Mouse (Mus musculus) 3134 (cell line): Measurements from ENCODE around the gene Mapkbp1.

Experiments
- DNase-seq: peaks from one replicate; pipeline ENCODE4 v3.0.0-alpha.2; 2011; ENCODE audit warnings: low spot score; ENCODE audit not compliant: insufficient read length; ENCODE audit errors: extremely low read depth

Mapkbp1 gene

DNA sequence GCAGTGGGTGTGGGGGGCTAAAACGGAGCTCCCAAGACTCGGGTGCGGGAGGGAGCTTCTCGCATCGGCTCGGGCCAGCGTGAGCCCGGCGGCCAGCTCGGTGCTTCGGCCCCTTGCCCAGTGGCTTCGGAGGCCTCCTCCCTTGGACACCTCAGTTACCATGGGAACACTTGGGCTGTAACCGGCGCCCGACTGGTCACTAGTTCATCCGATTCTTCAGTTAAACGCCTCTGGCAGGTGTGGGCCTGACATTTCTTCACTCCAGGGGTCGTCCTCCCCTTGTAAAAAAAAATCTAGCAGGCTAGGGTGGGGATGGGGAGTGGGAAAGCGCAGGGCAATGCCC, at the start of gene Mapkbp1:
Mapkbp1 (plus strand) TSS at position 163 of the 343 bp plus-strand sequence.
- DNase-seq: no peak

DNA sequence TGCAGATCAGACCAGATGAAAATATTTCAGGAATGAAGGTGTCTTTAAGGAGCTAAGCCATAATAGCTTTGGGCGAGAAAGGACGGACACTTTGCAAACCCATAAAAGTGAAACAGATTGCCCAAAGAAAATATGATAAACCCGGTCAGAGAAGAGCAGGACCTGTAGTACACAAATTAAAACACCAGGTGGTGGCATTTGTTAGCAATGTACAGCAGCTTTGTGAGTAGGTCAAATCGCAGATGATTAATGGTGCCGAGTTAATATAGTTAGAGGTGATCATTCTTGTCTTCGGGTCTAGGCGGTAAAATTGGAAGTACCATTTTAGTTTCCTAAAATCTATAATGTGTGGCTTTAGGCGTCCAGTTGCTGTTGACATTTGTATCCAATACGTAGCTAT, 1.9 kb upstream of the Mapkbp1 start:
- DNase-seq: peak; percentile 11

DNA sequence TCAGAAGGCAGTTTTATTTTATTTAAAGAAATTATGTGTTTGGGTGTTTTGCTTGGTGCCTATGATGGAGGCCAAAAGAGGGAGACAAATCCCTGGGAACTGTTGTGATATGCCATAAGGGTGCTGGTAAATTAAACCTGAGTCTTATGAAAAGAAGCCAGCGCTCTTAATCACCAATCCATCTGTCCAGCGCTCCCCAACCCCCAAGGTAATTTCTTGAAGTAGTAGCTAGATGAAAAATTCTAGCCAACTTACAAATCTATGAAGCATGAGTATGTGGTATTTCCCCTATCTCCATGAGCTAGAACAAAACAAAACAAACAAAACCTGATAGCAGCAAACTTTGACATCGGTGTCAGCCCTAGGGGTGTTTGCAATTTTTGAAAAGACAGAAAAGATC, 1.2 kb upstream of the Mapkbp1 start:
- no peak for DNase-seq

DNA sequence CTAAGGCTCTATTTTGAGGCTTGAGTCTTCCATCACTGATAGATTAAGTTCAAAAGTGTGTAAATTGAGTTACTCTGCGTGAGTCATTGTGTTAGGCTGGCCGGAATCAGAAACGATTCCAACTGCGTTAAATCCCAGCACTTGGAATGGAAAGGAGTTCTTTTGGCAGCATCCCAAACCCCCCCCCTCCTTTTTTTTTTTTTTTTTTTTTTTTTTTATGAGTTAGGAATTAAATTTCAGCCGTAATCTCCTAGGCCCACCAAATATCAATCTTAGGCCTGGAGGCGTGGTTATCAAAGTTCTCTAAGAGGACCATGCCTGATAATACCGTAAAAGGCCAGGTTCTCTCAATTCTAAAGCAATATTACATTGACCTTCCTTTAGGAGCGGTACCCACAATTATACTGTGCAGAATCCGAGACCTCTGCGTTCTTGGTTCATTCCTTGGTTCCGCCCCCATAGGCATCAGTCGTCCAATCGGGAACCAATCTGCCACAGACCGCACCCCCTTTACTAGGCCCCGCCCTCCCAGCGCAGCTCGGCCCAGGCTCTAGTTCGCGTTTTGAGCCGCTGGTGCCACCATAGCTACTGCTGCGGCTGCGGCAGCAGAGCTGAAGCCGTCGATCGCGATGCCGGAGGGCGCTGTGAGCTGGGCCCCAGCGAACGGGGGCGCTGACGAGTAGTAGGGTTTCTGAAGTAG, 512 bp upstream of the Mapkbp1 start:
- DNase-seq: peak; percentile 96

DNA sequence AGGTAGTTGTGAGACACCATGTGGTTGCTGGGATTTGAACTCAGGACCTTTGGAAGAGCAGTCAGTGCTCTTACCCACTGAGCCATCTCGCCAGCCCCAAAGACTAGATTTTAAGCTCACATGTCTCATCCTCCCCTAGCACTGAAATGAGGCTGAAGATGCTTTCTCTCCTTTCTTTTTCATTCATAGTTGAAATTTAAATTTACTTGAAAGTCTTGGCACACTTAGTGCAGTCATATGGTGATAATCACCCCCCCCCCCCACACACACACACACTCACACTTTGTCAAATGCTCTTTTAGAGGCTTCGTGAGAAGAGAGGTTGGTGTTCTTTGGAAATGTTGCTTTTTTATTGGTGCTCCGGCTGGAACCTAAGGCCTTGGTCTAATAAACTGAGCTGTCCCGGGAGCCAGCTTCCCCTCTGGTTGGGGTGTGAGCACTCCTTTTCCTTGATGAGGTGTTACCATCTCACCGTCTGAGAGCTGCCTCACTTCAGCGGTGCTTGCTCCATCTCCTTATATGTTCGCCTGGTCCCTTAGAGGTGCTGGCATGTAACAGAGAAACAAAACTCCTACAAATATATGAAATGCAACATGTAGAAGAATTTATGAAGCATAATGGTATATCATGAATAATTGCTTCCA, 8.0 kb downstream of the Mapkbp1 start:
- DNase-seq: no peak

DNA sequence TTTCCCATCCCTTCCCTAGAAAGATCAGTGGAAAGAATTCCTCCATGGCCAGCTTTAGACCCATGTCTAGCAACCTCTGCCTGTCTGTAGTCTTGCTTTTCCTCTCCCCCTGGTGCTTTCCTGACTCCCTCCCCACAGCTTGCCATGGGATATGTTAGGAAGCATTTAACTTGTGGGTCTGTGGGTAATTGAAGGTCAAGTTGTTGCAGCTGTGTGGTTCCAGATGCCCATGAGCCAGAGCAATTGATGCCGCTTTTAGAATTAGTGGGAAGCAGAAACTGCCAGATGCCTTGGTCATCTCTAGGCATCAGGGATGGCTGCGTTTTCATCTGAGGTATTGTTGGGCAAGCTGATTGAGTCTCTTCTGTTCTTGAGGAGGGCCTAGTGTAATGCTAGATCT, 9.1 kb downstream of the Mapkbp1 start:
- no peak for DNase-seq

DNA sequence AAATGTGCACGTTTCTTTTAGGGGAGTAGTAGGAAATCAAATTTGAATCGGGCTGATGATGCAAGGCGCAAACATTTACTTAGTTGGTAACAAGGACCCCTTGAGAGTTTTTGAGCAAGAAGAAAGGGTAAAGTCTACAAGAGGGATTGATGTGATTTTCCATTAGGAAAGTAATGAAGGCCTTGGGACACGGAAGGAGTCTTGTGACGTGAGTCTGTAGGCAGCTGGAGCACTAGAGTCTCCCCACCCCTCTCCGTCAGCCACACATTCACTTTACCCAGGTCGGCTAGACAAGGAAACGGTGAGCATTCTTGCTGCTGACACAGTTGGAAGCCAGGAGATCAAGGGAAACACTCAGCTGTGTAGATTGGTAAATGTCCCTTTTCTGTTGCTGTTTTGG, 13.4 kb downstream of the Mapkbp1 start:
- DNase-seq: no peak

DNA sequence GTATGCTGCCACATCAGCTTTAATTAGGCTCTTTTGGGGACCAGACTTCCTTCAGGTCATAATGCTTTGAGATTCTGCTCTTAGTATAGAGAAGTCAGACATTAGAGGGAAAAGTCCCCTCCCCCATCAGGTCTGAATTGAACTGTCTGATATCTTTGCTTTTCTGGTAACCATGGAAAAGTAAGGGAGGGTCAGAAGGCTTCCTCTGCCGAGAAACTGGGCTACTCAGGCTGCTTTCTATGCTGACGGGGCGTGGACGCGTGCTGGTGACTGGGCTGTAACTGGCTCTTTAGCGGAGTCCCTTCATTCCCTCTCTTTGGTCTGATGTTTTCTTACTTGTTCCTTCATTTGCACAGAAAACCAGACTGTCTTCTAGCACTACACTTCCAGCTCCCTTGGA, 13.9 kb downstream of the Mapkbp1 start:
- no peak for DNase-seq

DNA sequence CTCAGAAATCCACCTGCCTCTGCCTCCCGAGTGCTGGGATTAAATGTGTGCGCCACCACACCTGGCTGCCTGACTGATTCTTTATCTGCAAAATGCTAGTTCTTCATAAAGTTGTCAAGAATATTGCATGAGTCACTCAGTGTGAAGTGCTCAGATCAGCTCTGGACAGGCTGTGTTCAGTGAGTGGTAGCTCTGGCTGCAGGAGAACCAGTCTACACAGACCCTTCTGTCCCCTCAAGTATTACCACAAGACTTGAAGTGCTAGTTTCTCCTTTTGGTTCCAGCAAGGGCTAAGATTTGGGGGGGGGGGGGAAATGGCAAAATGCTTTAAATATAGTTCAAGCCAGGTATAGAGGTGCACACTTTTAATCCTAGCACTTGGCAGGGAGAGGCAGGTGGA, 14.9 kb downstream of the Mapkbp1 start:
- DNase-seq: no peak

DNA sequence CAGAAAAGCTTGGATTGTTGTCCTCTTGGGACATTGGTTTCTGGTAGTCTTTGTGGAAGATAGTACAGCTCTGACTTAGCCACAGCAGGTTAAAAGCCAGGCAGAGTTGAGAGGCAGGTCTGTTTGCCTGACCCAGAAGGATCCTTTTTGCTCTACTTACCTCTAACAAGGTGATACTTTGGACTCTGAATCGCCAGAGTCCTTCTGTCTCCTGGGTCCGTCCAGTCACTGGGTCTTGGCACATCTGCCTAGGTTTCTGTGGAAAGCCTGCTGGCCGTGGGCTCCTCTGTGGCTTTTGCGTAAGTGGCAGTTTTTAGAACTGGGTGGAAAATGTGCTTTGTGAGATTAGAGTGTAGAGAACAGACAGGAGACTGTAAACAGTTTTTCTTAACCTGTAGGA, 16.5 kb downstream of the Mapkbp1 start:
- no peak for DNase-seq

DNA sequence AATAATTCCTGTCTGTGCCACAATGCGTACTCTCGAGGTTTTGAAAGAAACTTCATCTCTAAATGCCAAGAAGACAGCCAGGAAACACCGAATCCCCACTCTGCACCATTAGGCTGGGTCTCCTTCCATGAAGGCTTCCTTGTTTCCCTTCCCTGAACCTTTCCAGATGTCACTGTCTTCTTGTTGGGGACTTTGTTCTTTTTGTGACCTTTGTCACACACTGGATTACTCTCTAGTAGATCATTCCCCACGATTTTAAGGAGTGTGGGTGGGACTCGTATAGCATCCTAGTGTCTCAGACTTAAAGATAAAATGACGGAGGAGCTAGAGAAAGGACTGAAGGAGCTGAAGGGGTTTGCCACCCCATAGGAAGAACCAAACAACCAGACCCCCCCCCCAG, 18.4 kb downstream of the Mapkbp1 start:
- no peak for DNase-seq

DNA sequence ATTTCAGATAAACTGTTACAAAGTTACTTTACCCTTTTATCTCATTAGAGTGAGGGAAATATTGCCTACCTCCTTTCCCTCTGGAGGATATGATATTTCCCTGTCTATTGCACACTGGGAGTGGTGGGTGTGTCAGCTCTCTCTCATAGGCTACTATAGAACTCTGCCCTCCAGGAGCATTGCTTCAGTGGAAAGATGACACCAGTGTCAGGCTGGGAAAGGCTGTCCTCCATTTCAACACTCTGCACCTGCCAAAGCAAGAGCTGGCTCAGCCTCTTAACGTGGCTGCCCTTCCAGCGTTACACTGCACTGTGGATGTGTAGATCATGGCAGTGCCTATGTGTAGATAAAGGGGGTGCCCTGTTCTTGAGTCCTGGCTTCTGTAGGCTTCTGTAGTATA, 19.9 kb downstream of the Mapkbp1 start:
- no peak for DNase-seq

DNA sequence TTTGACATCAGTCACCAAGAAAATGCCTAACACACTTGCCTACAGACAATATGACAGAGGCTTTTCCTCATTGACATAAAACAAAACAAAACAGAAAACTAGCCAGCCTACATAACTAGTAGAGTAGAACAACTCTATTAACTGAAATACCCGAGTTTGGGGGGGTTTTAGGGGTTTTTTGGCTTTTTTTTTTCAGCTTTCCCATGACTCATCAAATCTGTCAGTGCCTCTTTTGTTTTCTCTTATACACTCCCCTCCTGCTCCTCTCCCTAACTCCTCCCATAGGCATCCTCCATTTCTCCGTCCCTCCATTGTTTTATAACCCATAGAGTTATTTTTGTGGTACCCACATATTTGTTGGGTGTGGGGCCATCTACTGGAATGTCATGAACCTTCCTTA, 21.0 kb downstream of the Mapkbp1 start:
- no peak for DNase-seq

DNA sequence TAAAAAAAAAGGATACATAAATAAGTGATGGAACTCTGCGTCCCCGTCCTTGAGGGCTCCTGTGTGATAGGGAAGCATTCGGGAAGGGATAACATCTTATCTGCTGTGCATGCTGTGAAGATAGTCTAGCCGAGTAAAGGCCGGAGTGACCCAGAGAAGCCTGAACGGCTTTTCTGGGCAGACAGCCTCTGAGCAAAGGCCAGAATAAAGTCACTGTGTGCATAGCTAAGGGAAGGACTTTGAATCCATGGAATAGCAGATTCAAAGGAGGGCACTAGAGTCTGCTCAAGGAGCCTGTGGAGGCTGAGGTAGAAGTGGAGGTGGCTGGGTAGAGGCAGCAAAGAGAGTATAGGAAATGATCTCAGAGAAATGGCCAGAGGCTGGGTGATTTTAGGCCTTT, 22.3 kb downstream of the Mapkbp1 start:
- no peak for DNase-seq

DNA sequence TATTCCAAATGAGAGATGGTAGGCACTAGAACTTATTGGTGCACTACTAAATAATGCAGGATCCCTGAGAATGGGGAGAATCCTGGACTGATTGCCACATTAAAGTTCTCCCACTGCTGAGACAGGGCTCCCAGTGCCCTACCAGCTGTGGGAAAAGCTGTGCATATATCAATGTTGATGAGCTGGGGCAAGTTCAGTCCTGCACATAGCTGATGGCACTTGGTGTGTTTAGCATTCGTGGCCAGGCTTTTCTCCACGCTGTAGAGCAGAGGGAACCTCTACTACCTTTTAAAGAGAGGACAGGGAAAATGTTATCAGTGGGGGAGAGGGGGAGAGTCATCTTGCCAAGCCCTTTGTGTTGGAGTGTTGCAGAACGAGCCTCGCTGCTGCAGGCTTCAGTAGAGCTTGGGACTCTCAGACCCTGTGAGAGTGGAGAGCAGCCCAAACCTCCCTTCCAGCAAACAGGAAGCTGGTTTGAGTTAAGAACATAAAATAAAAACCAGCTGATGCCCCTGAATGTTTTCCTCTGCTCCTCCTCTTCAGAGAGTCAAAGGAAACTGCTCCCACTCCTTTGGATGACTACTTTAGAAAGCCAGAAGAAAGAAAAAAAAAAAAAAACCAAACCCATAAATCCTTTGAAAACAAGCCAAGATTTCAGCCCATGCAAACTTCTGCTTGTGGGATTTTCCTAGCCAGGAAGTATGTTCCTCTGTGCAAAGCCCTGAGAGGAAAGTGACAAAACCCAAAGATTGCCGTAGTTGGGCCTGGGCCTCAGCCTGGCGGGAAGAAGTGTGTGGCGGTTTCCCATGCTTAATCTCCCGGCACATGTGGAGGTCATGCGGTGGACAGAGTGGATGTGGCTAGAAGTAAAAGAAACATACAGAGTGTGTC, 23.1 kb downstream of the Mapkbp1 start:
- DNase-seq: no peak

DNA sequence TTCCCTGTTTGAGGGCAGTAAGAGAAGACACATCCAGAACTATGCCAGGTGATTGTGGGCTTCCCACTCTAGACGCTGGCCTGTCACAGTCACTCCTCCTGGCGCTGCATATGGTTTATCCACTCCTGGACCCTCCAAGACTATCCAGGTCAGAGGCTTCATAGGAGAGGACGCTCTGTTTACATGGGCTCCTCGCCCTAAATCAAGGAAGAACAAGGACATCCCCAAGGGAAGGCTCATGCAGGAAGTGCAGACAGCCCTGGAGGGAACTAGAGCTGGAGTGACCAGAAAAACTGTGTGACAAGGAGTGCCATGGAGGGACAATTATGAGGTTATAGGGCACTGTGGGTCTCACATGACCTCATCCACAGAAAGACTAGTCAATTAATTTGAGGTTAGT, 24.9 kb downstream of the Mapkbp1 start:
- no peak for DNase-seq

DNA sequence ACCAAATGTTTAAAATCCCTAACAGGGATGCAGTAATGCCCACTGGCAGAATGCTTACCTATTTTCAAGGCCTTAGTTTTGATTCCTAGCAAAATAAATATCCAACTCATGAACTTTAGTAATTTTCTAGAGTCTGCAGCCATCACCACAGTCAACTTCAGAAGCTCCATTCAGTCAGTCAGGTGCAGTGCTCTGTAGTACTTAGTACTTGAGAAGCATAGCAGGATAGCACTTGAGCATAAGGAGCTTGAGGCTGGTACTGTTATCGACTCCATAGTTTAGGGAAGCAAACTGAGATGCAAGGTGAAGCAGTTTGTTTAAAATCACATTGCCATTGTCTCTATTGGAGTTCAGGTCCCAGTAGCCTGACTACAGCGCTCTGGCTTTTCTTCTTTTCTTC, 27.2 kb downstream of the Mapkbp1 start:
- no peak for DNase-seq

DNA sequence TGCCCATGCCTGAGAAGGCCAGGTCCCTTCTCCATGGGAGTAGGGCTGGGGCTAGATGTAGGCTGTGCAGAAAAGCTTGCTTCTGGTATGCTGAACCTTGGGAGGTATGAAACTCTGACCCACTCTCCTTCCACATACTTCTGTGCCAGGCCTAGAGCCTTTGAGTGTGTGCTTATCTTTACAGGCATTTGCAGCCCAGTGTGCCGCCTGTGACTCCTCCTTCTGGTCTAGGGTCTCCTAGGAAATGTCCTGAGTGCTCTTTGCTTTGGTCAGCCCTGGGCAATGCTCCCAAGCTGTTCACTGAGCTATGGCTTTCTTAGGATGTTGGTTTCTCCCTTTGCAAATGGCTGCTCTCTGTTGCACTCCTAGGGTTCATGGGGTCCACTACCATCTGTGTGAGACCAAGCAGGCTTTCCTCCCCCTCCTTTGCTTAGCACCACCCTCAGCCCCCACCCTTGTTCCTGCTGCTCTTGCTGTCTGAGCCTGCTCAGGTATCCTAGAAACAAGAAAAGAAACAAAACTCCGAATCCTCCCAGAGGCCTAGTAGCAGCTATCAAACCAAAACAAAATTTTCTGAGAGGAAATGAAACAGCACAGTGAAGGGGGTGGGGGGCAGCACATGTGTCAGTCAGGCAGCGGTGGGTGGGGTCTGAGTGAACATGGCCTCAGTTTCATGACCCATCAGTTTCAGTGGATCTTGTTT, 28.5 kb downstream of the Mapkbp1 start:
- no peak for DNase-seq

DNA sequence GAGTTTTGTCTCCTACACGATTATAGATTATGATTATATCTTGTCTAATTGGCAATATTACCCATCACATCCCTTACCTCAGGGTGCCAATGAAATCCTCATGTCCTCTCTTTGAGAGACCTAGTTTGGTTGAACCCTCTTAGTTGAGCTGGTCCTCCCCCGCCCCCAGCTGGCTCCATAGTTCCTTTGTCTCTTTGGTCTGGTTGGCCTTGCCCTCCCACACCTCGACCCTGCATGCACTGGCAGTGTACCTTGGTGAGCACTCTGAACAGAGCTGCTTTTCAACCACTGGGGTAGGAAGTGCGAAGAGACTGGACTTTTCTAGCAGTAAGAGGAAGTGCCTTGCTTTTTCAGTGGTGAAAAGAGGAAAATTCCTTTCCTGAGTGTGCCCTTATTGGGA, 29.5 kb downstream of the Mapkbp1 start:
- DNase-seq: no peak

DNA sequence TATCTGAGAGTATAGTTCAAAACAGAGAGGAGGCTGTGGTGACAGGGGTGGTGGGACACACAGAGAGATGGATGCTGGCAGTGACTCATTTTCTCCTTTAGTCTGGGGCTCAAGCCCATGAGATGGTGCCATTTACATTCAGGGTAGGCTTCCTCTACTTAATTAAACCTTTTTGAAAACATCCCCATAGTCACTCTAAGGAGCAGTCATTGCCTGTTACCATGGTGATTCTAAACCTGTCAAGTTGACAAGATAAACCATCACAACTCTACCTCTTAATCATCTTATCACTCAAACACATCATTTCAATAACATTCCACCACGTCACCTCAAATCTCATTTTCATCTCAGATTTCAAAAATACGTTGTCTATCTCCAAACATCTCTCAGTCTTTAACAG, 31.5 kb downstream of the Mapkbp1 start:
- no peak for DNase-seq

DNA sequence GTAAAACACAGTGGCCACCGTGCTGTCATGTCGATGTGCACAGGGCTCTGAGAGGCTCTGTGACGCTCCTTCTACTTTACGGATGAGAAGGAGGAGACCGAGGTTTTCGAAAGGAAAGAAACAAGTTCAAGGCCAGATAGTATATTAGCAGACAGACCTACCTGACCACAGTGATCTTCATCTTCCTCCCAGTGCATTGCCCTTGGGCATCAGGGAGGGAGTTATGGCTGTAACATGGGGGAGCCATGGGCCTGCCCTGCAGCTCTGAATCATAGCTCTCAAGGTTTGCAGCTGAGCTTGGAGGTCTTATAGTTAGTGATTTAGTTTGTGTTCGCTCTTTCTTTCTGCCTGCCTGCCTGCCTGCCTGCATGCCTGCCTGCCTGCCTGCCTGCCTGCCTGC, 34.2 kb downstream of the Mapkbp1 start:
- DNase-seq: no peak
